Mouse (Mus musculus) liver, postnatal 0 days (tissue): Measurements from ENCODE around the gene Olfr980. TPM values are rescaled to one million over a fixed set of nuclear protein-coding genes. Genes with fewer than 3 reads are reported as not detected.
"Not testable (repeated sequence)": the region's sequence is repeated elsewhere in the genome, so short reads cannot be mapped to it uniquely, and the experiment has no call there.

Source experiments
- ATAC-seq: fragments of 200-750 bp; cut with Nextera tagmentation; 2 replicates; pipeline ENCODE4 v1.8.0; 2017; ENCODE audit warnings: mild to moderate bottlenecking, moderate library complexity
- DNase-seq: peaks from one replicate; pipeline ENCODE4 v3.0.0-alpha.2; 2016
- H3K27ac ChIP-seq: fragments of 300-500 bp; sonication (generic); 2 replicates; pipeline ENCODE4 v1.5.1; 2014; ENCODE audit warnings: antibody characterized with exemption, moderate library complexity, mild to moderate bottlenecking, low read depth
- H3K27me3 ChIP-seq: fragments of 300-500 bp; sonication (generic); 2 replicates; pipeline ENCODE4 v1.6.1; 2014; ENCODE audit warnings: low read length, control low read depth, mixed read lengths; ENCODE audit not compliant: insufficient read depth
- H3K36me3 ChIP-seq: fragments of 300-500 bp; sonication (generic); replicated peaks from 2 replicates; pipeline ENCODE4 v1.6.1; 2014; ENCODE audit warnings: mild to moderate bottlenecking, control low read depth, low read length, moderate library complexity, mixed read lengths; ENCODE audit not compliant: insufficient read depth
- H3K4me1 ChIP-seq: fragments of 300-500 bp; sonication (generic); 2 replicates; pipeline ENCODE4 v1.6.1; 2014; ENCODE audit warnings: antibody characterized with exemption, mild to moderate bottlenecking, control low read depth; ENCODE audit not compliant: insufficient read depth
- H3K4me2 ChIP-seq: fragments of 300-500 bp; sonication (generic); 2 replicates; pipeline ENCODE4 v1.6.1; 2014; ENCODE audit warnings: low read depth, mild to moderate bottlenecking, low read length, moderate library complexity, mixed read lengths
- H3K4me3 ChIP-seq: fragments of 300-500 bp; sonication (generic); 2 replicates; pipeline ENCODE4 v1.5.1; 2014; ENCODE audit warnings: low read depth, low read length
- H3K9ac ChIP-seq: fragments of 300-500 bp; sonication (generic); replicated peaks from 2 replicates; pipeline ENCODE4 v1.6.1; 2014; ENCODE audit warnings: mild to moderate bottlenecking, moderate library complexity
- H3K9me3 ChIP-seq: fragments of 300-500 bp; sonication (generic); 2 replicates; pipeline ENCODE4 v1.6.1; 2016; ENCODE audit warnings: mild to moderate bottlenecking, control low read depth, low read length, mixed read lengths
- CTCF ChIP-seq: sonication (generic); IDR thresholded peaks from 2 replicates; pipeline ENCODE4 v1.5.1; 2016; ENCODE audit warnings: antibody characterized with exemption, low read depth
- EP300 ChIP-seq: IDR thresholded peaks from 2 replicates; pipeline ENCODE4 v1.6.1; 2016; ENCODE audit warnings: antibody characterized with exemption, low read depth, mild to moderate bottlenecking
- WGBS: fragments of 180-500 bp; shearing (Covaris S2); extraction: QIAGEN DNeasy Blood & Tissue Kit; methylation state at CpG from one replicate; pipeline ENCODE4 v1.1.7; 2014; ENCODE audit not compliant: insufficient replicate concordance; 5-methylcytosine and 5-hydroxymethylcytosine counted together
- polyA plus RNA-seq: library from polyadenylated mRNA; unstranded; fragments of >200 nt; fragmentation: Nextera tagmentation; extraction: Ambion mirVana; gene quantifications from 2 replicates; pipeline ENCODE4 v1.2.1, GENCODE M21; 2015

Gene Olfr980
- polyA plus RNA-seq: not detected in 2 replicates

DNA sequence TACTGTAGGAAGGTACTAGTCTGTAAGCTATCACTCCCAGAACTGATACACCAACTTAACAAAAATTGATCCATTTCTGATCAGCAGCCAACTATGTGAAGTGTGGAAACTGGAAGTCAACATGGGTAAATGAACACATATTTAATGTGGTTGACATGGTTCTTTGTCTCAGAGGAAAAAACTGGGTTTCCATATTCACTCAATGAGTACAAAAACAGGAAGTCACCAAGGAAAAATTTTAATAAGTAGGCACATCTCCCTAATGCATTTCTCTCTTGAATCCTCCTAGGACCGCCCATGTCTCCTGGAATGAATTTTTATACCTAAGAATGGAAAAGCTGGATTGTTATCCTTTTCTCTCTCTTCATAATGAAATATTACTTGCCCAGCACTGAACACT lies at the start of gene Olfr980:
TSS of gene Olfr980 (minus strand) at position 101 of the 400 bp plus-strand sequence.
- TF ChIP-seq EP300 (no peak), CTCF (no peak)
- Histone ChIP-seq H3K4me3 (no peak within 1 kb of the TSS), H3K4me2 (no peak within 1 kb of the TSS), H3K36me3 (no peaks in the 10 kb centered on the region), H3K27ac (no peak within 1 kb of the TSS), H3K4me1 (no peaks in the 10 kb centered on the region), H3K9me3 (no peaks in the 10 kb centered on the region), H3K27me3 (no peaks in the 10 kb centered on the region), H3K9ac (no peak within 1 kb of the TSS)
- ATAC-seq: no peak
- no peak for DNase-seq
- 74% methylated on average over 1 of the region's 1 CpGs for WGBS

DNA sequence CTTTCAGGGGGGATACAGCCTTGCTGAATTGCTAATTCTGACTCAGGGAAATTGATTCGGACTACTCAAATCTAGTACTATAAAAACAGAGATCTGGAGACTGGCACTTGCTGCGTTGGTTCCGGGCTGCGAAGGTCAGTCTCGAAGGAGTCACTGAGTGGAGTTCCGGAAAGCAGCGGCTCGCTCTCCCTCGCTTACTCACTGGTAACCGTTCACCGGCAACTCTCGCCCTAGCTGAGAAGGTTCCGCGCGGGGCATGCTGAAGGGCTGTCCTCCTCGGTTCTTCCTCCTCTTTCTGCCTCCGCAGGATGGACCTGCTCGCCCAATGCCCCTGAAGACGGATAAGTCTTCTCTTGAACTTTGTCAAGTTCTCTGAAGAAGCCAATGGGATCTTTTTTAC lies 40.8 kb upstream of the Olfr980 start:
- WGBS: 89% methylated on average over 19 of the region's 19 CpGs
- no peak overlapping the region for H3K4me3 ChIP-seq
- H3K4me2 ChIP-seq: no peak overlapping the region
- H3K27me3 ChIP-seq: no peaks in the 10 kb centered on the region
- no peak overlapping the region for H3K27ac ChIP-seq
- no peak overlapping the region for H3K9ac ChIP-seq
- H3K9me3 ChIP-seq: no peaks in the 10 kb centered on the region
- no peaks in the 10 kb centered on the region for H3K36me3 ChIP-seq
- no peak for ATAC-seq
- DNase-seq: no peak
- no peaks in the 10 kb centered on the region for H3K4me1 ChIP-seq
- no peak for TF ChIP-seq CTCF
- no peak for TF ChIP-seq EP300

DNA sequence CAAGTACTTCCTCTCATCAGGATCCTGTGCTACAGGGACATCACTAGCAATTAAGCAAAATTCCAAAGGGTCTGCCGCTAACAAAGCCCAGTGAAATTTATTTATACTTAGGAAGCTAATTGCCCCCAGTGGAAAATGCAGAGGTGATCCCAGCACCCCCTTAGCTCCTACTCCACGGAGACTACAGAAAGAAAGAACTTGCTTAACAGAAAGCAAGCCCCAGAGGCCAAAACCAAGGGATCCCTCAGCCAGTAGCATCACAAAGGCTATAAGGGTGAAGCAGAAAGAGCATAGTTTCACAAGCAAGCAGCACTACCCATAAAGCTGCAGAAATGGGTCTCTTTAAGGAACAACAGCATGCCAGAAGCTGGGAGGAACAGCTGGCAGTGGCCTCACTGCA lies 11.8 kb upstream of the Olfr980 start, which contains the start of gene Olfr981:
TSS of gene Olfr981 (plus strand) at position 301 of the 400 bp plus-strand sequence.
- no peak for ATAC-seq
- 53% methylated on average over 2 of the region's 2 CpGs for WGBS

DNA sequence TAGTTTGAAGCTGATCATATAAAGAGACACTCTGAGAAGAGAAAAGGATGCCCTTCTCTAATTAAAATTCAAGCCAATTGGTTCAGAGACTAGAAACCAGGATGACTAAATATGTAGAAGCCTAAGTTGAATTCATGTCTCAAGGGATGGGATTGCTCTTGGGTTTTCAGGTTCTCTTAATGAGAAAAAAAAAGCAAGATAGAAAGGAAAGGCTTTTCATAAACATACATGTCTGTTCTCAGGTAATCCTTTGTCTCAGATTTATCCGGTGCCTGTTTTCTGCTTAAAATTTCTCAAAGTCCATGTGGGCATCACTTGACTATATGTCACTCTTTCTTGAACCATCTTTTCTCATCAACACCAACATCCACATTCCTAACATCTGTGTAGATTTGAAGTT lies 6.0 kb downstream of the Olfr980 start, which contains the start of gene Olfr979:
TSS of gene Olfr979 (minus strand) at position 101 of the 400 bp plus-strand sequence.
- H3K4me1 ChIP-seq: no peaks in the 10 kb centered on the region
- H3K27ac ChIP-seq: no peak within 1 kb of the TSS
- H3K4me3 ChIP-seq: no peak within 1 kb of the TSS
- TF ChIP-seq CTCF (no peak), EP300 (no peak)
- H3K9ac ChIP-seq: no peak within 1 kb of the TSS
- no peaks in the 10 kb centered on the region for H3K9me3 ChIP-seq
- H3K27me3 ChIP-seq: no peaks in the 10 kb centered on the region
- no peaks in the 10 kb centered on the region for H3K36me3 ChIP-seq
- DNase-seq (no peak), ATAC-seq (no peak)
- WGBS: 82% methylated on average over 1 of the region's 1 CpGs
- H3K4me2 ChIP-seq: no peak within 1 kb of the TSS

More for the DNA sequence above, 11.8 kb upstream of the Olfr980 start, which contains the start of gene Olfr981:
- no peak within 1 kb of the TSS for H3K4me3 ChIP-seq
- H3K4me2 ChIP-seq: no peak within 1 kb of the TSS
- H3K27ac ChIP-seq: no peak within 1 kb of the TSS
- no peaks in the 10 kb centered on the region for H3K27me3 ChIP-seq
- H3K4me1 ChIP-seq: no peaks in the 10 kb centered on the region
- DNase-seq: no peak
- TF ChIP-seq CTCF: no peak
- no peak for TF ChIP-seq EP300
- H3K36me3 ChIP-seq: no peaks in the 10 kb centered on the region
- no peak within 1 kb of the TSS for H3K9ac ChIP-seq
- H3K9me3 ChIP-seq: no peaks in the 10 kb centered on the region

DNA sequence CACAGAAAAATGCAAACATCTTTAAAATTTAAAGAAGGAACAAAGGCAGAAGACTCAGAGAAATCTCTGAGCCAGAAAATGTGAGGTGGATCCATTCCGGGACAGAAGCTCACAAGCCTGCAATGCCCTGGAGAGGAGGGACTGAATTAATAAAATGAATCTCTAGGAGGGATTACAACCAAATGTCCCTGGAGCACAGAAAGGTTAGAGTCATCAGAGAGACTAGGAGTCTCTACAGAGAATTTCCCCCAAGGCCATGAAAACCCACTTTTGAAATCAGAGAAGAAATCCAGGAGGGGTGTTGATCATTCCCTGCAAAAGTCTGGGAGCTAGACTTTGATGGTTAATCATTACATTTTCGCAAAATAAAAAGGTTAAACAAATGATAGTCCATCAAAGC lies 17.6 kb downstream of the Olfr980 start, which contains the start of gene Olfr978:
TSS of gene Olfr978 (plus strand) at position 301 of the 400 bp plus-strand sequence.
- no peaks in the 10 kb centered on the region for H3K4me1 ChIP-seq
- ATAC-seq: no peak
- H3K27ac ChIP-seq: no peak within 1 kb of the TSS
- H3K4me3 ChIP-seq: no peak within 1 kb of the TSS
- DNase-seq: no peak
- no peaks in the 10 kb centered on the region for H3K36me3 ChIP-seq
- no peak within 1 kb of the TSS for H3K9ac ChIP-seq
- TF ChIP-seq EP300: no peak
- no peak for TF ChIP-seq CTCF
- no peaks in the 10 kb centered on the region for H3K27me3 ChIP-seq
- WGBS: 76% methylated on average over 2 of the region's 2 CpGs
- H3K9me3 ChIP-seq: no peaks in the 10 kb centered on the region
- H3K4me2 ChIP-seq: no peak within 1 kb of the TSS

DNA sequence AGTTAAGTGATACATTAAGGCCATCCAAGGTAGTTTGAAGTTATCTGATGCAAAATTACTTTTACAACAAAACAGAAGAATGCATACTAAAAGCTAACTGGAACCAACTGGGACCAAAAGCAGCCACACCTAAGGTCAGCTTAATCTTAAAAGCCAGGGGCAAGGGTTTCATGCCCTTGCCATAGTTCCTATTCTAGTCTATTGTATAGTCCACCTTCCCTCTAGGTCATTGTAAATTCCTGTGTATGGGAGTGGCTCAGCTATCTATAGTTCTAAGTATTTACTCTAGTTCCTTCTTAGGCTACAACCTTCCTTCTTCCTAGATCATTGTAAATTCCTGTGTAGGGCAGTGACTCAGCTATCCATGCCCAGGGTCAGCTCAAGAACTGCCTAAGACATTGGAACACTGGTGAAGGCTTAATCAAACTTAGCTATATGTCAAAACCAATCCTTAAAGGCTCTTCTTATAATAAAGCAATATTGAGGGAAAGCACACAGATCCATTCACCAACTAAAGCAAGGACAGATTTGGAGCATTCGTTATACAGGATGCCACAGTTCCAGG lies 32.7 kb downstream of the Olfr980 start:
- DNase-seq, H3K4me3 ChIP-seq: not testable (repeated sequence)
- WGBS: 67% methylated on average over 1 of the region's 1 CpGs

DNA sequence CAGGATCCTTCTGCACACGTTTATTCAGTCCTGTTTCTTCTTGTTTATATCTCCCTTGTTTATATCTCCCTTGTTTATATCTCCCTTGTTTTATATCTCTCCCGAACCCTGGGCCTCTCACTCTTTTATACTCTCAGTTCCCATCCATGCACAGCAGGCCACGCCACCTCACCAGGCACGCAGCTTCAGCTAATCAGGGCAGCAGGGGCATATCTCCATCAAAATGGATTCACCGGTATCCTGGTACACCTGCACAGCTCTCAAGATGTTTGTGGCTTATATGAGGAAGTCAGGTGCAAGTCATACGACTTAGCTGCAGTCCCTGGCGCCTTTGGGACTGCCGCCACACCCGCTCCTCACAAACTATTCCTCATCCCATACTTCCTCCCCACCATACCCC lies 48.3 kb downstream of the Olfr980 start, which contains the start of gene Olfr976:
TSS of gene Olfr976 (minus strand) at position 101 of the 400 bp plus-strand sequence.
- not testable (repeated sequence) for H3K4me2 ChIP-seq, ATAC-seq
- 66% methylated on average over 6 of the region's 9 CpGs for WGBS

More for the DNA sequence above, 32.7 kb downstream of the Olfr980 start:
- not testable (repeated sequence) for H3K9ac ChIP-seq, H3K9me3 ChIP-seq, H3K4me1 ChIP-seq, ATAC-seq, H3K27me3 ChIP-seq, H3K36me3 ChIP-seq, H3K4me2 ChIP-seq, H3K27ac ChIP-seq

More for the DNA sequence above, 48.3 kb downstream of the Olfr980 start, which contains the start of gene Olfr976:
- H3K27me3 ChIP-seq, H3K27ac ChIP-seq, H3K4me3 ChIP-seq, H3K4me1 ChIP-seq, H3K9ac ChIP-seq, DNase-seq, H3K36me3 ChIP-seq, H3K9me3 ChIP-seq: not testable (repeated sequence)

Other genes starting within 250 kb of the Olfr980 start
- not detected in 2 replicates for gene Olfr968, start 226.3 kb downstream of the Olfr980 start, polyA plus RNA-seq
- gene Olfr969, start 218.6 kb downstream of the Olfr980 start, polyA plus RNA-seq: not detected in 2 replicates
- not detected in 2 replicates for gene Olfr970, start 200.7 kb downstream of the Olfr980 start, polyA plus RNA-seq
- not detected in 2 replicates for gene Olfr971, start 172.7 kb downstream of the Olfr980 start, polyA plus RNA-seq
- not detected in 2 replicates for gene Olfr972, start 143.2 kb downstream of the Olfr980 start, polyA plus RNA-seq
- gene Olfr229, start 102.2 kb downstream of the Olfr980 start, polyA plus RNA-seq: not detected in 2 replicates
- not detected in 2 replicates for gene Olfr974, start 72.1 kb downstream of the Olfr980 start, polyA plus RNA-seq
- not detected in 2 replicates for gene Olfr975, start 57.5 kb downstream of the Olfr980 start, polyA plus RNA-seq
- not detected in 2 replicates for gene Olfr976, start 48.4 kb downstream of the Olfr980 start, polyA plus RNA-seq
- gene Olfr978, start 17.5 kb downstream of the Olfr980 start, polyA plus RNA-seq: not detected in 2 replicates
- gene Olfr979, start 6.1 kb downstream of the Olfr980 start, polyA plus RNA-seq: not detected in 2 replicates
- gene Olfr981, start 11.9 kb upstream of the Olfr980 start, polyA plus RNA-seq: not detected in 2 replicates
- not detected in 2 replicates for gene Olfr982, start 64.2 kb upstream of the Olfr980 start, polyA plus RNA-seq
- gene Olfr983, start 84.0 kb upstream of the Olfr980 start, polyA plus RNA-seq: not detected in 2 replicates
- not detected in 2 replicates for gene Olfr984, start 104.6 kb upstream of the Olfr980 start, polyA plus RNA-seq
- not detected in 2 replicates for gene Olfr985, start 120.6 kb upstream of the Olfr980 start, polyA plus RNA-seq
- not detected in 2 replicates for gene Tmem225, start 138.5 kb upstream of the Olfr980 start, polyA plus RNA-seq
- gene Olfr986, start 171.3 kb upstream of the Olfr980 start, polyA plus RNA-seq: not detected in 2 replicates
- 0.60 and 0.78 TPM in 2 replicates for gene Zfp202, start 182.7 kb upstream of the Olfr980 start, polyA plus RNA-seq